Mouse (Mus musculus): ENCODE measurements around the gene Zeb2.

The Zeb2 gene

GRCm38 (mm10) chr2:45117087-45117561 is at the start of gene Zeb2:
TSS of gene Zeb2 (minus strand) at chr2:45117395.
- Histone ChIP-seq H3K4me3 (replicated peaks; ENCODE audit: low read length) (peak within 1 kb of the TSS; percentile 74), H3K9me3 (ENCODE audit: low read length) (no peaks in the 10 kb centered on the region), H3K36me3 (ENCODE audit: insufficient read depth, low read length) (no peaks in the 10 kb centered on the region), H3K4me1 (replicated peaks; ENCODE audit: low read depth, low read length) (peaks cover 32% of the 10 kb centered on the region), H3K27me3 (ENCODE audit: insufficient read depth, low read length) (peaks cover 40% of the 10 kb centered on the region)
- TF ChIP-seq CTCF (conservative IDR thresholded peaks at IDR 0.05; ENCODE audit: low read length) (no peak), POU5F1 (IDR thresholded peaks at IDR 0.05; ENCODE audit: borderline replicate concordance, low read length) (no peak), NANOG (IDR thresholded peaks at IDR 0.05; ENCODE audit: borderline replicate concordance, low read length) (no peak)

- Histone ChIP-seq H3K36me3 (ENCODE audit: insufficient read depth, low read length) (no peaks in the 10 kb centered on the region), H3K4me3 (replicated peaks; ENCODE audit: low read length) (no peak overlapping the region), H3K27me3 (ENCODE audit: insufficient read depth, low read length) (peaks cover 14% of the 10 kb centered on the region; the same call in 1 of the 2 replicates), H3K4me1 (replicated peaks; ENCODE audit: low read depth, low read length) (peaks cover 13% of the 10 kb centered on the region), H3K9me3 (ENCODE audit: low read length) (no peaks in the 10 kb centered on the region)
- TF ChIP-seq CTCF (conservative IDR thresholded peaks at IDR 0.05; ENCODE audit: low read length) = no peak
- no peak for TF ChIP-seq POU5F1 (IDR thresholded peaks at IDR 0.05; ENCODE audit: borderline replicate concordance, low read length)
- no peak for TF ChIP-seq NANOG (IDR thresholded peaks at IDR 0.05; ENCODE audit: borderline replicate concordance, low read length)
Measured at GRCm38 (mm10) chr2:45158785-45159184, 41.6 kb upstream of the Zeb2 start.

GRCm38 (mm10) chr2:45158351-45158782 is 41.2 kb upstream of the Zeb2 start:
- H3K4me3 ChIP-seq (replicated peaks; ENCODE audit: low read length) = no peak overlapping the region
- H3K27me3 ChIP-seq (ENCODE audit: insufficient read depth, low read length) = peaks cover 14% of the 10 kb centered on the region; the same call in 1 of the 2 replicates
- no peaks in the 10 kb centered on the region for H3K9me3 ChIP-seq (ENCODE audit: low read length)
- peaks cover 13% of the 10 kb centered on the region for H3K4me1 ChIP-seq (replicated peaks; ENCODE audit: low read depth, low read length)
- TF ChIP-seq POU5F1 (IDR thresholded peaks at IDR 0.05; ENCODE audit: borderline replicate concordance, low read length) = peak; percentile 71
- no peak for TF ChIP-seq CTCF (conservative IDR thresholded peaks at IDR 0.05; ENCODE audit: low read length)
- TF ChIP-seq NANOG (IDR thresholded peaks at IDR 0.05; ENCODE audit: borderline replicate concordance, low read length) = peak; percentile 96
- H3K36me3 ChIP-seq (ENCODE audit: insufficient read depth, low read length) = no peaks in the 10 kb centered on the region

- Histone ChIP-seq H3K4me1 (replicated peaks; ENCODE audit: low read depth, low read length) (peaks cover 6% of the 10 kb centered on the region), H3K9me3 (ENCODE audit: low read length) (no peaks in the 10 kb centered on the region), H3K4me3 (replicated peaks; ENCODE audit: low read length) (no peak overlapping the region), H3K36me3 (ENCODE audit: insufficient read depth, low read length) (no peaks in the 10 kb centered on the region), H3K27me3 (ENCODE audit: insufficient read depth, low read length) (peaks cover 8% of the 10 kb centered on the region; the same call in 1 of the 2 replicates)
- TF ChIP-seq NANOG (IDR thresholded peaks at IDR 0.05; ENCODE audit: borderline replicate concordance, low read length) (no peak), CTCF (conservative IDR thresholded peaks at IDR 0.05; ENCODE audit: low read length) (no peak), POU5F1 (IDR thresholded peaks at IDR 0.05; ENCODE audit: borderline replicate concordance, low read length) (no peak)
Measured at GRCm38 (mm10) chr2:45153315-45153714, 36.1 kb upstream of the Zeb2 start.

GRCm38 (mm10) chr2:45143162-45143561 is 26.0 kb upstream of the Zeb2 start:
- Histone ChIP-seq H3K4me3 (replicated peaks; ENCODE audit: low read length) (no peak overlapping the region), H3K27me3 (ENCODE audit: insufficient read depth, low read length) (no peaks in the 10 kb centered on the region), H3K36me3 (ENCODE audit: insufficient read depth, low read length) (no peaks in the 10 kb centered on the region), H3K4me1 (replicated peaks; ENCODE audit: low read depth, low read length) (no peaks in the 10 kb centered on the region), H3K9me3 (ENCODE audit: low read length) (peaks cover 7% of the 10 kb centered on the region; the same call in 1 of the 2 replicates)
- TF ChIP-seq POU5F1 (IDR thresholded peaks at IDR 0.05; ENCODE audit: borderline replicate concordance, low read length) = no peak
- TF ChIP-seq CTCF (conservative IDR thresholded peaks at IDR 0.05; ENCODE audit: low read length) = no peak
- no peak for TF ChIP-seq NANOG (IDR thresholded peaks at IDR 0.05; ENCODE audit: borderline replicate concordance, low read length)

- H3K4me1 ChIP-seq (replicated peaks; ENCODE audit: low read depth, low read length) = no peaks in the 10 kb centered on the region
- no peaks in the 10 kb centered on the region for H3K36me3 ChIP-seq (ENCODE audit: insufficient read depth, low read length)
- no peaks in the 10 kb centered on the region for H3K27me3 ChIP-seq (ENCODE audit: insufficient read depth, low read length)
- TF ChIP-seq NANOG (IDR thresholded peaks at IDR 0.05; ENCODE audit: borderline replicate concordance, low read length) (no peak), CTCF (conservative IDR thresholded peaks at IDR 0.05; ENCODE audit: low read length) (no peak), POU5F1 (IDR thresholded peaks at IDR 0.05; ENCODE audit: borderline replicate concordance, low read length) (no peak)
- peaks cover 7% of the 10 kb centered on the region; the same call in 1 of the 2 replicates for H3K9me3 ChIP-seq (ENCODE audit: low read length)
- H3K4me3 ChIP-seq (replicated peaks; ENCODE audit: low read length) = no peak overlapping the region
Measured at GRCm38 (mm10) chr2:45138906-45139305, 21.7 kb upstream of the Zeb2 start.

GRCm38 (mm10) chr2:45136783-45137182 is 19.6 kb upstream of the Zeb2 start:
- Histone ChIP-seq H3K4me1 (replicated peaks; ENCODE audit: low read depth, low read length) (no peaks in the 10 kb centered on the region), H3K9me3 (ENCODE audit: low read length) (no peaks in the 10 kb centered on the region), H3K36me3 (ENCODE audit: insufficient read depth, low read length) (no peaks in the 10 kb centered on the region), H3K4me3 (replicated peaks; ENCODE audit: low read length) (no peak overlapping the region), H3K27me3 (ENCODE audit: insufficient read depth, low read length) (no peaks in the 10 kb centered on the region)
- TF ChIP-seq NANOG (IDR thresholded peaks at IDR 0.05; ENCODE audit: borderline replicate concordance, low read length) = no peak
- no peak for TF ChIP-seq CTCF (conservative IDR thresholded peaks at IDR 0.05; ENCODE audit: low read length)
- TF ChIP-seq POU5F1 (IDR thresholded peaks at IDR 0.05; ENCODE audit: borderline replicate concordance, low read length) = no peak

GRCm38 (mm10) chr2:45133225-45133624 is 16.0 kb upstream of the Zeb2 start:
- Histone ChIP-seq H3K4me1 (replicated peaks; ENCODE audit: low read depth, low read length) (no peaks in the 10 kb centered on the region), H3K27me3 (ENCODE audit: insufficient read depth, low read length) (no peaks in the 10 kb centered on the region), H3K4me3 (replicated peaks; ENCODE audit: low read length) (no peak overlapping the region), H3K9me3 (ENCODE audit: low read length) (no peaks in the 10 kb centered on the region), H3K36me3 (ENCODE audit: insufficient read depth, low read length) (no peaks in the 10 kb centered on the region)
- no peak for TF ChIP-seq POU5F1 (IDR thresholded peaks at IDR 0.05; ENCODE audit: borderline replicate concordance, low read length)
- no peak for TF ChIP-seq CTCF (conservative IDR thresholded peaks at IDR 0.05; ENCODE audit: low read length)
- no peak for TF ChIP-seq NANOG (IDR thresholded peaks at IDR 0.05; ENCODE audit: borderline replicate concordance, low read length)

Measured in E14TG2a.4 (cell line).